Mouse (Mus musculus): ENCODE measurements around the gene Igf1. TPM values are rescaled to one million over a fixed set of nuclear protein-coding genes. Genes with fewer than 3 reads are reported as not detected.

Igf1 gene
- polyA plus RNA-seq, 1 experiment from 2014 or later: 34.9 TPM

DNA sequence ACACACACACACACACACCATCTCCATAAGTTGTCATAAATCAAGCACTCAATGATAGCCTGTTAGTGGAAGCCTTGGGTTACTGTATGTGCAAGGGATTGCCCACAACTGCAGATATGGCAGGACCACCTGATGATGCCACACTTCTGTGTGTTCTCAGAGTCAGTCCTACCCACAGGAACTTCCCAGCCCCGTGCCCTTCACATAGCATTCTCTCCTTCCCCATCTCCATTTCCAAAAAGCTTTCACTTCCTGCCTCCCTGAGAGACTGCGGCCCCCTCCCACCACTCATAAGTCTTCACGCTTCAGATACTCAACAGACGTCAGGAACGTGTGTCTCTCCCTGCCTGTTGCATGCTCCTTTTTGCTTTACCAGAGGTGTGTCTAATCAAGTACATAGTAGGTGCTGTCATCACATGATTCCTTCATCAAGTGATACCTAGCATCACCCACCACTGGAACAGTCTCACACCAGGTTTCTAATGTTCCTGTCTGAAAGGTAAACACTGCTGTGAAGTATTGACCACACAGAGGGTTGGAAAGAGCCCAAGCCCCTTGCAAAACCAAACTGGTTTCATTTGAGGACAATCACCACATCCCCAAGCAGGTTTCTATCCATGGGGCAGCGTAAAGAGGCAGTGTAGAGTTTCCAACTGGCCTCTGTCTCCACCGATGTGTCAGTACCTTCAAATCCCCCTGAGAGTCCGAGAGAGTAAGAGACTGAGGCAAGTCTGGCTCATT, 680 bp upstream of the Igf1 start:
- H3K4me1 ChIP-seq (ENCODE audit: control insufficient read depth, insufficient read depth, low read length): no peaks in the 10 kb centered on the region
- DNase-seq (ENCODE audit: low spot score): no peak
- ATAC-seq (ENCODE audit: insufficient read depth, low FRiP score, low TSS enrichment): no peak
- H3K27ac ChIP-seq (ENCODE audit: low read depth, low read length): no peak overlapping the region
- no peak overlapping the region for H3K9ac ChIP-seq (ENCODE audit: low read length)
- 60% methylated on average over 8 of the region's 8 CpGs for WGBS
- H3K27me3 ChIP-seq (ENCODE audit: control insufficient read depth, insufficient read depth, low read length): no peaks in the 10 kb centered on the region
- H3K4me3 ChIP-seq (ENCODE audit: low read depth, low read length): no peak overlapping the region
- no peaks in the 10 kb centered on the region for H3K9me3 ChIP-seq (ENCODE audit: control insufficient read depth, low read length)
- H3K36me3 ChIP-seq (ENCODE audit: control insufficient read depth, insufficient read depth, low read length): no peaks in the 10 kb centered on the region
- H3K4me2 ChIP-seq (ENCODE audit: low read depth): no peak overlapping the region

DNA sequence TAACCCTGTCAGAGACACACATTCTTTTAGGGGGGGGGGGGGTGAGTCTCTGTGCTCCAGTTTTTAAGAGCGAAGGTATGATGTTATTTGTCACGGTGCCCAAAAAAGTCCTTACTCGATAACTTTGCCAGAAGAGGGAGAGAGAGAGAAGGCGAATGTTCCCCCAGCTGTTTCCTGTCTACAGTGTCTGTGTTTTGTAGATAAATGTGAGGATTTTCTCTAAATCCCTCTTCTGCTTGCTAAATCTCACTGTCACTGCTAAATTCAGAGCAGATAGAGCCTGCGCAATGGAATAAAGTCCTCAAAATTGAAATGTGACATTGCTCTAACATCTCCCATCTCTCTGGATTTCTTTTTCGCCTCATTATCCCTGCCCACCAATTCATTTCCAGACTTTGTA, 874 bp downstream of the Igf1 start:
- DNase-seq (ENCODE audit: low spot score): no peak
- no peak overlapping the region for H3K9ac ChIP-seq (ENCODE audit: low read length)
- H3K27ac ChIP-seq (ENCODE audit: low read depth, low read length): no peak overlapping the region

DNA sequence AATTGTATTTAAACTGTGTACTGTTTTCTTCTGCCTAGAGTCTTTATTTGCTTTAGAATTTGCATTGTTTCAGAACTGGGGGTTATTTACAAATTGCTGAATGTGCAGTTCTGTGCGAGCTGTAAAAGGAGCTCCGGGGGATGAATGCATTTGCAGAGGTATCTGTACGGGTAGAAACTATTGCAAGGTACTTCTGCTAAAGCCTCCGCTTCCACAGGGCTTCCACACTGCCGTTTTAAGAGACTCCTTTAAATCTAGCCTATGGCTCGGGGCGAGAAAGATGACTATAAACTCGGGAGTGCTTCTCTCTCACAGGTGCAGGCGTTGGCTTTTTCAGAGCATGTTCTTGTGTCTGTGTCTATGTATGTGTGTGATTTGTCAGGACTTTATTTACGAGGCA, 1.4 kb downstream of the Igf1 start:
- DNase-seq (ENCODE audit: low spot score): no peak

More for the DNA sequence above, 874 bp downstream of the Igf1 start:
- peak overlapping the region; percentile 4; the same call in 1 of the 2 replicates for H3K4me2 ChIP-seq (ENCODE audit: low read depth)
- ATAC-seq (ENCODE audit: insufficient read depth, low FRiP score, low TSS enrichment): no peak
- H3K27me3 ChIP-seq (ENCODE audit: control insufficient read depth, insufficient read depth, low read length): no peaks in the 10 kb centered on the region
- peaks cover 3% of the 10 kb centered on the region; the same call in 1 of the 2 replicates for H3K4me1 ChIP-seq (ENCODE audit: control insufficient read depth, insufficient read depth, low read length)
- 50% methylated on average over 6 of the region's 6 CpGs for WGBS
- H3K36me3 ChIP-seq (ENCODE audit: control insufficient read depth, insufficient read depth, low read length): no peaks in the 10 kb centered on the region
- peak overlapping the region; percentile 45 for H3K4me3 ChIP-seq (ENCODE audit: low read depth, low read length)
- no peaks in the 10 kb centered on the region for H3K9me3 ChIP-seq (ENCODE audit: control insufficient read depth, low read length)

DNA sequence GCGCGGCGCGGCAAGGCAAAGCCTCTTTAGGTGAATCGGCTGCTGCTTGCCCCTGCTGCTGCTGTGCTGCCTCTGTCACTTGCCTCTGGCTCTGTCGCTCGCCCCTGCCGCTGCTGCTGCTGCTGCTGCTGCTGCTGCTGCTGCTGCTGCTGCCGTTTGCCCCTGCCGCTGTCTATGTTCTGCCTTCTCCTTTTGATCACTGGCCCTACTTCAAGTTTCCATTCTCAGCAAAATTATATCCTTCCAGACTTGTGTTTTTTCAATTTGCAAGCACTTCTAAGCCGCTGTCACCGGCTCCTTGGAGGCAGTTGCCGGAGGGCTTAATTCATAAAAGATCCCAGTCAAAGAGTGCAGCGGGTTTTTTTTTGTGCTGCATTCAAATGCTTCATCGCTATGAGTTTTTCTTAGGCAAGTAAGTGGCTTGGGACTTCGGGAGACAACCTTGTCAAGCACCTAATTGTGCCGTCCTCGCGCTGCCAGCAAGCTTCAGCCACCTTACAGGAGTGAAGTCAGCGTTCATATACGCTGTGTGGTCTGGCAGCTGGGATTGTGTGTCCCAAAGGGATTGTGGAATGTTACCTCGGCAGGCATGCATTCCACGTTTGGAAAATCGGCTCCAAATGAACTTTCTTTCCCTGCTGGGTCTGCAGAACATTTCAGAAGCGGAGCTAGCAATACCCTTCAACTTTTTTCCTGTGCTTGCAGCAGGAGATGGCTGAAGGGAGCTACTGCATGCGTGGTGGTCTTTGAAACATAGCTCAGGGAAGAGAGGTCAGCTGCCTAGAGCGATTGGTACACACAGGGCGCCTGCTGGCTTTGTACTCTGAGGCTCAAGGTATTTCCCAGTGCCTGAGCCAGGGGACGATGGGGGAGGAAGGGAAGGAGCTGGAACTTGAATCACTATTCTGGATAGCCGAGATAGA, 2.4 kb downstream of the Igf1 start:
- Histone ChIP-seq H3K27me3 (ENCODE audit: control insufficient read depth, insufficient read depth, low read length) (no peaks in the 10 kb centered on the region), H3K4me2 (ENCODE audit: low read depth) (peak overlapping the region; percentile 72), H3K27ac (ENCODE audit: low read depth, low read length) (peak overlapping the region; percentile 49; the same call in 1 of the 2 replicates), H3K4me1 (ENCODE audit: control insufficient read depth, insufficient read depth, low read length) (peaks cover 3% of the 10 kb centered on the region; the same call in 1 of the 2 replicates), H3K36me3 (ENCODE audit: control insufficient read depth, insufficient read depth, low read length) (no peaks in the 10 kb centered on the region), H3K9ac (ENCODE audit: low read length) (peak overlapping the region; percentile 54), H3K9me3 (ENCODE audit: control insufficient read depth, low read length) (no peaks in the 10 kb centered on the region), H3K4me3 (ENCODE audit: low read depth, low read length) (peak overlapping the region; percentile 45)
- WGBS: 4% methylated on average over 30 of the region's 30 CpGs
- ATAC-seq (ENCODE audit: insufficient read depth, low FRiP score, low TSS enrichment): no peak
- peak; percentile 70 for DNase-seq (ENCODE audit: low spot score)

More for the DNA sequence above, 1.4 kb downstream of the Igf1 start:
- ATAC-seq (ENCODE audit: insufficient read depth, low FRiP score, low TSS enrichment): no peak
- no peaks in the 10 kb centered on the region for H3K27me3 ChIP-seq (ENCODE audit: control insufficient read depth, insufficient read depth, low read length)
- H3K9ac ChIP-seq (ENCODE audit: low read length): no peak overlapping the region
- H3K36me3 ChIP-seq (ENCODE audit: control insufficient read depth, insufficient read depth, low read length): no peaks in the 10 kb centered on the region
- 0 out of 2 replicates have a peak overlapping the region, but pooled peaks have one; percentile 27 for H3K27ac ChIP-seq (ENCODE audit: low read depth, low read length)
- H3K9me3 ChIP-seq (ENCODE audit: control insufficient read depth, low read length): no peaks in the 10 kb centered on the region
- H3K4me3 ChIP-seq (ENCODE audit: low read depth, low read length): peak overlapping the region; percentile 45
- H3K4me1 ChIP-seq (ENCODE audit: control insufficient read depth, insufficient read depth, low read length): peaks cover 3% of the 10 kb centered on the region; the same call in 1 of the 2 replicates
- peak overlapping the region; percentile 72 for H3K4me2 ChIP-seq (ENCODE audit: low read depth)
- 17% methylated on average over 10 of the region's 10 CpGs for WGBS

DNA sequence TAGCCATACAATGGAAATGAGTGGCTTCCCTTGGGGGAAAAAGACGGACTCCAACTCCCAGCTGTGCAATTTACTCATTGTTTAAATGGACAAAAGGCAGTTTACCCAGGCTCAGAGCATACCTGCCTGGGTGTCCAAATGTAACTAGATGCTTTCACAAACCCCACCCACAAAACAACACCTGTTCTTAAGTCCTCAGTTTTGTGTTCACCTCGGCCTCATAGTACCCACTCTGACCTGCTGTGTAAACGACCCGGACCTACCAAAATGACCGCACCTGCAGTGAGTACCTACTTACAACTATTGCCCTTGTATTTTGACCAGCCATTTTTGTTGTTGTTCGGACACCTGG, 3.0 kb downstream of the Igf1 start:
- ATAC-seq (ENCODE audit: insufficient read depth, low FRiP score, low TSS enrichment) (no peak), DNase-seq (ENCODE audit: low spot score) (no peak)
- Histone ChIP-seq H3K36me3 (ENCODE audit: control insufficient read depth, insufficient read depth, low read length) (no peaks in the 10 kb centered on the region), H3K27ac (ENCODE audit: low read depth, low read length) (peak overlapping the region; percentile 49; the same call in 1 of the 2 replicates), H3K9me3 (ENCODE audit: control insufficient read depth, low read length) (no peaks in the 10 kb centered on the region), H3K27me3 (ENCODE audit: control insufficient read depth, insufficient read depth, low read length) (no peaks in the 10 kb centered on the region), H3K4me2 (ENCODE audit: low read depth) (peak overlapping the region; percentile 72), H3K4me1 (ENCODE audit: control insufficient read depth, insufficient read depth, low read length) (peaks cover 3% of the 10 kb centered on the region; the same call in 1 of the 2 replicates), H3K4me3 (ENCODE audit: low read depth, low read length) (peak overlapping the region; percentile 45), H3K9ac (ENCODE audit: low read length) (no peak overlapping the region)
- 53% methylated on average over 6 of the region's 6 CpGs for WGBS

DNA sequence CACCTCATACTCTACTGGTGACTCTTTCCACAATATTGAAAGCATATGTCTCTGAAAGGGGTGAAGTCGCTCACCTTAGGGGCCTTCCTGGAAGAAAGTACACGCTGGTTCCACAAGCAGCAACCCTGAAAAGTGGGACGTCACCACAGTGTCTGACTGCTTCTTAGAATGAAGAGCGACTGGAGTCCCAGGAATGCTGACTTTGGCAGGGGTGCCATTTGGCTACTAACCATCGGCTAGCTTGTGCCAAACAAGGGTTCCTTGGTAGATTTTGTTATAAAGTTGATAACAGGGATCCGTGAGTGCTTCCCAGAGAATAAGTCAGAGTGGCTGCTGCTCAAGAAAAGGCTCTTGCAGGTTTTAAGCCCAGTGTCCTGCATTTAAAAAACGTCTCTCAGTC, 4.8 kb downstream of the Igf1 start:
- DNase-seq (ENCODE audit: low spot score): no peak
- 51% methylated on average over 7 of the region's 7 CpGs for WGBS
- Histone ChIP-seq H3K9ac (ENCODE audit: low read length) (no peak overlapping the region), H3K4me2 (ENCODE audit: low read depth) (no peak overlapping the region), H3K27ac (ENCODE audit: low read depth, low read length) (no peak overlapping the region), H3K9me3 (ENCODE audit: control insufficient read depth, low read length) (no peaks in the 10 kb centered on the region), H3K4me3 (ENCODE audit: low read depth, low read length) (no peak overlapping the region), H3K27me3 (ENCODE audit: control insufficient read depth, insufficient read depth, low read length) (no peaks in the 10 kb centered on the region), H3K36me3 (ENCODE audit: control insufficient read depth, insufficient read depth, low read length) (no peaks in the 10 kb centered on the region), H3K4me1 (ENCODE audit: control insufficient read depth, insufficient read depth, low read length) (peaks cover 3% of the 10 kb centered on the region; the same call in 1 of the 2 replicates)
- no peak for ATAC-seq (ENCODE audit: insufficient read depth, low FRiP score, low TSS enrichment)

DNA sequence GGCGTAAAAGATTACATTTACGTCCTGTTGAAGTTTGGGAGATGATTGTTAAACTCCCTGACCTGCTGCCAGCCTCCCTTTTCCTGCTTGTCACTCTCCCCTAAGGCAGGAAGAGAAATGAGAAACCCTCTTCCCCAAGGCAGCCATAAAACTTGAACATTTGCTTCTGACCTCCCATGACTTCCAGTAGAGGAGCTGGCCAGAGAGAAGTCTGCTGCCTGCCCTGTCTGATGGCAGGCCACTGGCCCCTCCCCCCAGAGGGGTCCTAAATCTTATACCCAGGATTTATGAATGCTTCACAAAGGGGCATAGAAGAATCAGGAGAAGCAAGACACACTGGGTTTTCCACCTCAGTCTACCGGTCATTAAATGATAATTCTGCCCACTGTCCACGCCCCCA, 5.3 kb downstream of the Igf1 start:
- H3K36me3 ChIP-seq (ENCODE audit: control insufficient read depth, insufficient read depth, low read length): no peaks in the 10 kb centered on the region
- no peak overlapping the region for H3K4me2 ChIP-seq (ENCODE audit: low read depth)
- H3K9ac ChIP-seq (ENCODE audit: low read length): no peak overlapping the region
- WGBS: 28% methylated on average over 4 of the region's 4 CpGs
- DNase-seq (ENCODE audit: low spot score) (no peak), ATAC-seq (ENCODE audit: insufficient read depth, low FRiP score, low TSS enrichment) (no peak)
- H3K4me1 ChIP-seq (ENCODE audit: control insufficient read depth, insufficient read depth, low read length): peaks cover 3% of the 10 kb centered on the region; the same call in 1 of the 2 replicates
- no peak overlapping the region for H3K4me3 ChIP-seq (ENCODE audit: low read depth, low read length)
- H3K27ac ChIP-seq (ENCODE audit: low read depth, low read length): no peak overlapping the region
- no peaks in the 10 kb centered on the region for H3K9me3 ChIP-seq (ENCODE audit: control insufficient read depth, low read length)
- no peaks in the 10 kb centered on the region for H3K27me3 ChIP-seq (ENCODE audit: control insufficient read depth, insufficient read depth, low read length)

DNA sequence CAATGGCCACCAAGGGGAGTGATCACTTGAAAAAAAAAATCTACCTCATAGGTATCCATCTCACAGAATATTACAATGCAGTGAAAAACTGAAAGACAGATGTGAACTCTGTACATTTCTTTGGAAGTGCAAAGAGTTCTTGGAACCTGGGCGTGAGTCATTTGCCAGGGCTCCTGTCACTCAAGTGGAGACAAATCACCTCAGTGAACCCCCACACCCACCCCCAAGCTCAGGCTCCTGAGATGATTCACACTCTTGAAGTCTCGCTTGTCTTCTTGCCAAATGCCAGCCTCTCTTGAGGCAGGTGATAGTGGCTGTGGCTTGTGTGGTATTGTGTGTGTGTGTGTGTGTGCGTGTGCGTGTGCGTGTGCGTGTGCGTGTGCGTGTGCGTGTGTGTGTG, 7.6 kb downstream of the Igf1 start:
- Histone ChIP-seq H3K9me3 (ENCODE audit: control insufficient read depth, low read length) (no peaks in the 10 kb centered on the region), H3K27ac (ENCODE audit: low read depth, low read length) (no peak overlapping the region), H3K36me3 (ENCODE audit: control insufficient read depth, insufficient read depth, low read length) (no peaks in the 10 kb centered on the region), H3K27me3 (ENCODE audit: control insufficient read depth, insufficient read depth, low read length) (no peaks in the 10 kb centered on the region), H3K4me2 (ENCODE audit: low read depth) (no peak overlapping the region), H3K9ac (ENCODE audit: low read length) (no peak overlapping the region), H3K4me1 (ENCODE audit: control insufficient read depth, insufficient read depth, low read length) (peaks cover 3% of the 10 kb centered on the region; the same call in 1 of the 2 replicates), H3K4me3 (ENCODE audit: low read depth, low read length) (no peak overlapping the region)
- ATAC-seq (ENCODE audit: insufficient read depth, low FRiP score, low TSS enrichment) (no peak), DNase-seq (ENCODE audit: low spot score) (no peak)
- 94% methylated on average over 9 of the region's 9 CpGs for WGBS
